Mouse (Mus musculus): ENCODE data around the gene Bcl9. TPM values are rescaled to one million over a fixed set of nuclear protein-coding genes. Genes with fewer than 3 reads are reported as not detected.

Bcl9 gene
- polyA plus RNA-seq, 1 experiment = 15.4 TPM

DNA sequence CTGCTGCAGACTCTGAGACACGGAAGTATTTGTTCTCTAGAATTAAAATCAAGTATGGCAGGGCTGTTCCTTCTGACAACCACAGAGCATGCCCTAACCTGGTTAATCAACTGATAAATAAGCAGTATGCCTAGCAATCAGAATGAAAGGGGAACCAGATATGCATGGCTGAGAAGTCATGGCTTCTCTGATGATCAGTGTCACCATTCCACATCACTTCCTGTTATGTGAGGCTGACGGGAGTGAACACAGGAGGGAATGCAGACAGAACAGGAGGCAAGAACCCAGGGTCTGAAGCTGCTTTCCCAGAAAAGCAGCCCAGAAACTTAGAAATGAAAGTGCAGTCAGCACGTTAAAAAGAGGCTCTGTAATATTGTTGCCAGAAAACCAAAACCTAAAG is 91.2 kb downstream of the Bcl9 start:
- Histone ChIP-seq H3K4me1 (ENCODE audit: control insufficient read depth, insufficient read depth, low read length) (0 out of 2 replicates have a peak, but pooled peaks cover 1% of the 10 kb centered on the region), H3K4me3 (replicated peaks; ENCODE audit: extremely low read depth, low read depth, low read length) (no peak overlapping the region)
- WGBS = 57% methylated on average over 3 of the region's 3 CpGs
- TF ChIP-seq CTCF (IDR thresholded peaks at IDR 0.05; ENCODE audit: insufficient read depth, low read length) (no peak), POLR2A (IDR thresholded peaks at IDR 0.05; ENCODE audit: borderline replicate concordance, extremely low read depth, low read depth, low read length) (no peak)
- DNase-seq = no peak

DNA sequence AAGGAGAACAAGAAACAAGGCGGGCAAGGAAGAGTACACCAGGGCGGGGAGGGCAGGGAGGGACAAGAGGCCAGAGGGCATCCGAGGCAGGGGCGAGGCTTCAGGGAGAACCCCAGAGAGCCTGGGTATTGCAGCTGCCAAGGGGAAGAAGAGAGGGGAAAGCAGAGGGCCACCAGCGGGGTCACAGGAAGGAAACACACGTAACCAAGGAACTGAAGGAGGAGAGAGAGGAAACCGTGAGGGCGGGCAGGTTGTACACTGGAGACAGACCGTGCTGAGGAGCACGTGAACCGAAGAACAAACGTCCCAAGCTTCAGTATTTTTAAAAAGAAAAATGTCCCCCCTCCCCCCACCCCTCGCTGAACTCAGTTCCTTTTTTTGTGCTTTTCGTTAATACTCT is 93.8 kb downstream of the Bcl9 start:
- 47% methylated on average over 14 of the region's 14 CpGs for WGBS
- TF ChIP-seq CTCF (IDR thresholded peaks at IDR 0.05; ENCODE audit: insufficient read depth, low read length) = no peak
- TF ChIP-seq POLR2A (IDR thresholded peaks at IDR 0.05; ENCODE audit: borderline replicate concordance, extremely low read depth, low read depth, low read length) = no peak
- DNase-seq = no peak
- H3K4me3 ChIP-seq (replicated peaks; ENCODE audit: extremely low read depth, low read depth, low read length) = no peak overlapping the region
- H3K4me1 ChIP-seq (ENCODE audit: control insufficient read depth, insufficient read depth, low read length) = no peaks in the 10 kb centered on the region

DNA sequence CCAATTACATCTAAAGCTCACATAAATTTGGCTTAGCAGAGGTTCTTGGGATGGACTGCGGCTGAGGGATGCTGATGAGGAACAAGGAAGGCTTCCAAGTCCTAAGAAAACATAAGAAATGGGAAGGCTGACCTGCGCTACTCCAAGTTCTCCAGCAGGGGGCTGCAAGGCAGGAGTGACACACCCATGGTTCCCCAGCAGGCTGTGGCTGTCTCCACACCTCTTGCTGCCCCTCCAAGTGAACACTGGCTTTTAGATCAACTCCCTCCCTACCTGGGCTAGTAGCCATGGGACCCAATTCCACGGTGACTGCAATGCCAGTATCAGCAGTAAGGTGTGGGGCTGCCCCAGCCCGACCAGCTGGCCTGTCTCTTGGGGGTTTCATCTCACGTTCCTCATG is 95.8 kb downstream of the Bcl9 start:
- TF ChIP-seq POLR2A (IDR thresholded peaks at IDR 0.05; ENCODE audit: borderline replicate concordance, extremely low read depth, low read depth, low read length) = no peak
- peak; percentile 95 for TF ChIP-seq CTCF (IDR thresholded peaks at IDR 0.05; ENCODE audit: insufficient read depth, low read length)
- Histone ChIP-seq H3K4me3 (replicated peaks; ENCODE audit: extremely low read depth, low read depth, low read length) (no peak overlapping the region), H3K4me1 (ENCODE audit: control insufficient read depth, insufficient read depth, low read length) (no peaks in the 10 kb centered on the region)
- peak; percentile 56 for DNase-seq
- 40% methylated on average over 5 of the region's 5 CpGs for whole genome bisulfite sequencing

DNA sequence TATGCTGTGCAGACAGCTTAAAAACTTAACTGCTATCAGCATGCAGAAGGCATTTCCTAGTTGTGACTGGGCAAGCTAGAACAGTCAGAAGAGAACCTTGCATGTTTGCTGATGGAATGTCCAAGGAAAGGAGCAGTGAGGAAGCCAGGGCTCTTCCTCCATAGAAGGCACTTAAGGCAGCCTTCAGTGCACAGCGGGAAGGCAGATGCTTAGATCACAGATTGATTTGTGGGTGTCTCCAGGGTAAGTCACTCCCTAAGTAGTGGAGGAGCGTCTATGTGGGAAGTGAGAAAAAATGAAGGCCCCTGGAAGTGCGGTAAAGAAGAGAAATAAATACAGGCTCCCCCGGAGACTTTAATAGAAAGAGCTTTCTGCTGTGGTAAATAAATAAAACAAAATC is 98.5 kb downstream of the Bcl9 start:
- WGBS = 41% methylated on average over 4 of the region's 4 CpGs
- no peak for DNase-seq
- TF ChIP-seq POLR2A (IDR thresholded peaks at IDR 0.05; ENCODE audit: borderline replicate concordance, extremely low read depth, low read depth, low read length) (no peak), CTCF (IDR thresholded peaks at IDR 0.05; ENCODE audit: insufficient read depth, low read length) (no peak)
- Histone ChIP-seq H3K4me3 (replicated peaks; ENCODE audit: extremely low read depth, low read depth, low read length) (no peak overlapping the region), H3K4me1 (ENCODE audit: control insufficient read depth, insufficient read depth, low read length) (no peaks in the 10 kb centered on the region)

DNA sequence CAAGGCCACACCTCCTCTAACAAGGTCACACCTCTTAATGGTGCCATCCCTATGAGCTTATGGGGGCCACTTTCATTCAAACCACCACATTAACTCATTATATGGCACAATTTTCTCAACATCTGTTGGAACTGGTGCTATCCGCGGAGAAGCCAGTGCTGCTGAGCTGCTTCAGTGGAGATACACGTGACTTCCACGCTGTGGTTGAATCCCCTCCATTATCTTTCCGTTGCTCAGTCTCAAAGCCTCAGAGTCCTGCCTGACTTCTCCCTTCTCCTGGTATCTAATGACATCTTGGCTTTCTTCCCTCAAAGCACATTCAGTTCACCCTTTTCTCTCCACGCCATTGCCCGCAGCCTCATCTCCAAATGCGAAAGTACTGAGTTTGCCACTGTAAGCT is 101.1 kb downstream of the Bcl9 start:
- WGBS = 92% methylated on average over 8 of the region's 8 CpGs
- H3K4me1 ChIP-seq (ENCODE audit: control insufficient read depth, insufficient read depth, low read length) = no peaks in the 10 kb centered on the region
- no peak overlapping the region for H3K4me3 ChIP-seq (replicated peaks; ENCODE audit: extremely low read depth, low read depth, low read length)
- TF ChIP-seq CTCF (IDR thresholded peaks at IDR 0.05; ENCODE audit: insufficient read depth, low read length) (no peak), POLR2A (IDR thresholded peaks at IDR 0.05; ENCODE audit: borderline replicate concordance, extremely low read depth, low read depth, low read length) (no peak)
- no peak for DNase-seq

DNA sequence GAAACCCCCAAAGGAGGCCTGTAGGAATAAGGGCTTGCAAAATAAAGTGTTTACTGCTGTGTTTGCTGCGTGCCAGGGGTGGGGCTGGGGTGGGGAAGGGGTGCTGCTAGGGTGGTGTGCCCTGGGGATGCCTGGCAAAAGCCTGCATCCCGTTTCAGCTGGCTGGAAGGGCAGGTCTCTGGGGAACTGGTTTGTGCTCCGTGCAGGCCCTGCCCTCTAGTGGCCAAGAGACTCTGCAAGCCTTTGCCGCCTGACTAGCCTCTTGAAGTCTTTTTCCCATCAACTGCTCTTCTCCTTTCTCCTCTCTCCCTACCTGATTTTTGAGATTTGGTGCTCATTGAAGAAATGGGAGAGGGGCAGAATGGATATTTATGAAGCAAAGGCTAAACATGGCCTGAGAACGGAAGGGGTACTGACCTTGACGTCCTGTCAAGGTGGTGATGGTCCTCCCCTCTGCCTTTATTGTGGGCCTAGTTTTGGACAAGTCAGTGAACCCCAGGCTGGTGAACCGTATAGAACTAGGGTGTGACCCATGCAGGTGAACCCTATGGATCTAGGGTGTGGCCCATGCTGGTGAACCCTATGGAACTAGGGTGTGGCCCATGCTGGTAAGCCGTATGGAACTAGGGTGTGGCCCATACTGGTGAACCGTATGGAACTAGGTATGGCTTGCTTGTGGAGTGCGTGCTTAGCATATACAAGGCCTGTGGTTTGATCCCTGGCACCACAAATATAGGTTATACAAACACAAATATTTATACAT is 112.4 kb downstream of the Bcl9 start:
- 34% methylated on average over 10 of the region's 10 CpGs for WGBS
- Histone ChIP-seq H3K4me1 (ENCODE audit: control insufficient read depth, insufficient read depth, low read length) (no peaks in the 10 kb centered on the region; the same call in 1 of the 2 replicates), H3K4me3 (replicated peaks; ENCODE audit: extremely low read depth, low read depth, low read length) (no peak overlapping the region)
- TF ChIP-seq CTCF (IDR thresholded peaks at IDR 0.05; ENCODE audit: insufficient read depth, low read length) (peak; percentile 95), POLR2A (IDR thresholded peaks at IDR 0.05; ENCODE audit: borderline replicate concordance, extremely low read depth, low read depth, low read length) (no peak)
- peak; percentile 49 for DNase-seq

DNA sequence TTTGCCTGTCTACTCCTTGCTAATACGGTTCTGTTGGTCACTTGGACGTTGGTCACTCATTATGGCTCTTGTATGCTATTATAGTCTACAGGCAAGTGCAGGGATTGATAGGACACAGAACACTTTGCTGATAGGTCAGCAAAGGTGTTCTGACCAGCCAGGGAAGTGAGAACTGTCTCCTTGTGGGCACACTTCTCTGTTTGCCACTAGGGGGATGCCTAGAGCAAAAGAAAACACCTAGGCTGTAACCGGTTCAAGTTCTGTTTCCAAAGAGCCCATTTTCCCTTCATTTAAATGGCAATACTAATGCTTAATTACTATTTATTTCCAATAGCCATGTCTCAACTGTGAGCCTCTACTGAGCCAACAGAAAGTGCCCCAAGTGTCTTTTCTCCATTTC is 113.9 kb downstream of the Bcl9 start:
- 47% methylated on average over 3 of the region's 3 CpGs for WGBS
- H3K4me1 ChIP-seq (ENCODE audit: control insufficient read depth, insufficient read depth, low read length) = no peaks in the 10 kb centered on the region
- no peak for DNase-seq
- TF ChIP-seq CTCF (IDR thresholded peaks at IDR 0.05; ENCODE audit: insufficient read depth, low read length) (peak; percentile 39), POLR2A (IDR thresholded peaks at IDR 0.05; ENCODE audit: borderline replicate concordance, extremely low read depth, low read depth, low read length) (no peak)
- no peak overlapping the region for H3K4me3 ChIP-seq (replicated peaks; ENCODE audit: extremely low read depth, low read depth, low read length)

DNA sequence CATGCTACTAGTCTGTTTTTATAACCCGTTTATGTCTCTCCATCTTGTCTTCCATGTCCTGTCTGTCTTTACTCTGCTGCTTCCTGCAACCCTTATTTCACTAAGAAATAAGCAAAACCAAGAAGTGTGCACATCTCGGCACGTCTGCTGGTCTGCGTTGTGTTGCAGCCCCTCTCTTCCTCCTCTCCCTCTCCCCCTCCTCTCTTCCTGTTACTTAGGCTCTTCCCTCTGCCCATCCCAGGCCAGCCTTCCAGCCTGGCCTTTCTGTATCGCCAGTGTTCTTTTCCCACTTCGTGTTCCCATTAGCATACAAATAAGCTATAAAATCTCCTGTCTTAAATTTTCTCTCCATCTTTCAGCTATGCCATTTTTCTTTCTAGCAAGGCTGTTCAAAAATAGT is 117.2 kb downstream of the Bcl9 start:
- Histone ChIP-seq H3K4me3 (replicated peaks; ENCODE audit: extremely low read depth, low read depth, low read length) (no peak overlapping the region), H3K4me1 (ENCODE audit: control insufficient read depth, insufficient read depth, low read length) (no peaks in the 10 kb centered on the region)
- TF ChIP-seq CTCF (IDR thresholded peaks at IDR 0.05; ENCODE audit: insufficient read depth, low read length) (no peak), POLR2A (IDR thresholded peaks at IDR 0.05; ENCODE audit: borderline replicate concordance, extremely low read depth, low read depth, low read length) (no peak)
- no peak for DNase-seq
- 33% methylated on average over 6 of the region's 6 CpGs for WGBS

DNA sequence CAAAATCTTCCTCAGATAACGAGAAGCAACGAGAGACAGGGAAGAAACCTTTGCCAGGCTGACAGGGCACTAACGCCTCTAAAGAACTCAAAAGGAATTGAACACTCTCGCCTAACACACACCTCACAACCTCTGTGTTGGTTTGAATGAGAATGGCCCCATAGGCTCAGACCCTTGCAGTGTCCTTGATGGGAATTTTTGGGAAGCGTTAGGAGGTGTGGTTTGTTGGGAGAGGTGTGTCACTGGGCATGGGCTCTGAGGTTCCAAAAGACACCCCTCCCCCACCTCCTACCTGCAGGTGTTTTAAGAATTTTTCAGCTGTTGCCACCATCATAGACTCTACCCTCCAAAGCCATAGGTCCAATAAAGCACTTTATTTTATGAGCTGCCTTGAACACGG is 118.8 kb downstream of the Bcl9 start:
- no peak for TF ChIP-seq POLR2A (IDR thresholded peaks at IDR 0.05; ENCODE audit: borderline replicate concordance, extremely low read depth, low read depth, low read length)
- no peak for TF ChIP-seq CTCF (IDR thresholded peaks at IDR 0.05; ENCODE audit: insufficient read depth, low read length)
- 79% methylated on average over 6 of the region's 6 CpGs for WGBS
- Histone ChIP-seq H3K4me3 (replicated peaks; ENCODE audit: extremely low read depth, low read depth, low read length) (no peak overlapping the region), H3K4me1 (ENCODE audit: control insufficient read depth, insufficient read depth, low read length) (no peaks in the 10 kb centered on the region)
- DNase-seq = no peak

DNA sequence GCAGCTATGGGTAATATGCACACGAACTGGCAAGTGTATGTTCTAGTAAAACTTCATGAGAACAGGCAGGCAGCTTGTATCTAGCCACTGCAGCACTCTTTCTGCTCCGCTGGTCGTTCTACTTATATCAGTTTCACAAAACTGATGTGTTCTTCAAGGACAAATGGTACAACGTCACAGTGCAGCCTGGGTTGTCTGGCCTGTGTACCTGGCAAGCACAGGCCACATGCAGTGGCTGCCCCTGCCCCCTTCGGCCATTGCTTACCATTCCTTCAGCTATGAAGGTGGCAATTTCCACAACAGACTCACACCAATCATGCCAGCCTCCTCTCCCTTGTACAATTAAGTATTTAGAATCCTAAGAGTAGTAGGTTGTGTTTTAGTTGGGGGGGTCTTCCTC is 125.1 kb downstream of the Bcl9 start:
- TF ChIP-seq POLR2A (IDR thresholded peaks at IDR 0.05; ENCODE audit: borderline replicate concordance, extremely low read depth, low read depth, low read length) = no peak
- no peak for TF ChIP-seq CTCF (IDR thresholded peaks at IDR 0.05; ENCODE audit: insufficient read depth, low read length)
- no peak overlapping the region for H3K4me3 ChIP-seq (replicated peaks; ENCODE audit: extremely low read depth, low read depth, low read length)
- H3K4me1 ChIP-seq (ENCODE audit: control insufficient read depth, insufficient read depth, low read length) = no peaks in the 10 kb centered on the region
- 91% methylated on average over 5 of the region's 5 CpGs for WGBS
- no peak for DNase-seq
